Mouse (Mus musculus) granulocyte monocyte progenitor cell, adult 5-6 weeks (primary cell): ENCODE results near the gene Ppp2r2d. TPM values are rescaled to one million over a fixed set of nuclear protein-coding genes. Genes with fewer than 3 reads are reported as not detected.

Source experiments
- ATAC-seq: replicated peaks from 2 replicates; pipeline ENCODE4 v1.8.0; 2016; ENCODE audit warnings: mild to moderate bottlenecking, moderate TSS enrichment, inconsistent platforms; ENCODE audit not compliant: poor library complexity, severe bottlenecking
- total RNA-seq, 2 experiments: library from RNA; stranded (forward) in 1 of 2; stranded (reverse) in 1 of 2; fragments of 200-712, 200-1000 nt in 1 of 2; fragments of >200 nt in 1 of 2; fragmentation: Nextera tagmentation in 1 of 2; gene quantifications; 2 replicates each; pipeline ENCODE4 v1.2.3; 2014 to 2017

Gene Ppp2r2d
- total RNA-seq (2014; fragmentation: Nextera tagmentation), result 19.8 and 26.9 TPM in 2 replicates
- 29.8 and 41.5 TPM in 2 replicates for total RNA-seq (2017)

- ATAC-seq, result peak; percentile 85
These were observed at the start of gene Ppp2r2d, which contains the start of gene Mapk1ip1 for GRCm38 (mm10) chr7:138845544-138846391. TSS of gene Ppp2r2d (plus strand) at chr7:138846079. TSS of gene Mapk1ip1 (minus strand) at chr7:138846273.

GRCm38 (mm10) chr7:138803386-138803785, 42.5 kb upstream of the Ppp2r2d start:
- ATAC-seq, result no peak

- ATAC-seq, result no peak
These were observed 38.7 kb upstream of the Ppp2r2d start for GRCm38 (mm10) chr7:138807146-138807545.

GRCm38 (mm10) chr7:138813213-138813875, 32.5 kb upstream of the Ppp2r2d start:
- no peak for ATAC-seq

- peak; percentile 46; the same call in 1 of the 2 replicates for ATAC-seq
These were observed 27.6 kb upstream of the Ppp2r2d start for GRCm38 (mm10) chr7:138818314-138818713.

GRCm38 (mm10) chr7:138824423-138824822, 21.5 kb upstream of the Ppp2r2d start:
- ATAC-seq, result no peak

- peak; percentile 64 for ATAC-seq
These were observed 20.7 kb upstream of the Ppp2r2d start for GRCm38 (mm10) chr7:138824995-138825756.

- peak; percentile 88 for ATAC-seq
These were observed 18.1 kb upstream of the Ppp2r2d start for GRCm38 (mm10) chr7:138827812-138828211.

- ATAC-seq, result no peak
These were observed 10.9 kb upstream of the Ppp2r2d start for GRCm38 (mm10) chr7:138835028-138835427.

GRCm38 (mm10) chr7:138840594-138841021, 5.3 kb upstream of the Ppp2r2d start:
- ATAC-seq, result peak; percentile 76

- ATAC-seq, result no peak
These were observed 4.3 kb upstream of the Ppp2r2d start for GRCm38 (mm10) chr7:138841436-138842151.

GRCm38 (mm10) chr7:138843421-138843820, 2.5 kb upstream of the Ppp2r2d start:
- no peak for ATAC-seq

GRCm38 (mm10) chr7:138845111-138845510, 768 bp upstream of the Ppp2r2d start:
- no peak for ATAC-seq

GRCm38 (mm10) chr7:138846502-138846991, 668 bp downstream of the Ppp2r2d start:
- ATAC-seq, result peak; percentile 27

- ATAC-seq, result no peak
These were observed 1.6 kb downstream of the Ppp2r2d start for GRCm38 (mm10) chr7:138847316-138848027.

GRCm38 (mm10) chr7:138848028-138848920, 2.4 kb downstream of the Ppp2r2d start:
- no peak for ATAC-seq

GRCm38 (mm10) chr7:138850083-138850482, 4.2 kb downstream of the Ppp2r2d start:
- no peak for ATAC-seq

- ATAC-seq, result no peak
These were observed 7.6 kb downstream of the Ppp2r2d start for GRCm38 (mm10) chr7:138853417-138854031.
